Mouse (Mus musculus): ENCODE data around the gene Mus81. TPM values are rescaled to one million over a fixed set of nuclear protein-coding genes. Genes with fewer than 3 reads are reported as not detected.

Gene Mus81
- polyA plus RNA-seq, 1 experiment from 2014 or later = 12.4 TPM

- no peak for ATAC-seq
- H3K4me1 ChIP-seq (replicated peaks; ENCODE audit: control insufficient read depth, insufficient read depth, low read length) = peaks cover 4% of the 10 kb centered on the region; the same call in 1 of the 2 replicates
- TF ChIP-seq CTCF (IDR thresholded peaks at IDR 0.05; ENCODE audit: low read depth) = peak; percentile 94
- no peak overlapping the region for H3K4me3 ChIP-seq (ENCODE audit: low read depth, low read length)
- peaks cover 53% of the 10 kb centered on the region for H3K36me3 ChIP-seq (ENCODE audit: control insufficient read depth, insufficient read depth)
- peak overlapping the region; percentile 17 for H3K4me2 ChIP-seq (replicated peaks; ENCODE audit: low read depth)
- H3K27ac ChIP-seq (ENCODE audit: low read depth, low read length) = no peak overlapping the region
- WGBS = 45% methylated on average over 15 of the region's 15 CpGs
- H3K9me3 ChIP-seq (ENCODE audit: control insufficient read depth) = no peaks in the 10 kb centered on the region
- H3K9ac ChIP-seq (ENCODE audit: low read depth, low read length) = no peak overlapping the region
- no peaks in the 10 kb centered on the region for H3K27me3 ChIP-seq (replicated peaks; ENCODE audit: control insufficient read depth, insufficient read depth, low read length)
These were observed 24.2 kb downstream of the Mus81 start for GRCm38 (mm10) chr19:5463791-5464562.

- H3K9me3 ChIP-seq (ENCODE audit: control insufficient read depth) = no peaks in the 10 kb centered on the region
- TF ChIP-seq CTCF (IDR thresholded peaks at IDR 0.05; ENCODE audit: low read depth) = no peak
- no peaks in the 10 kb centered on the region for H3K27me3 ChIP-seq (replicated peaks; ENCODE audit: control insufficient read depth, insufficient read depth, low read length)
- no peak for ATAC-seq
- H3K27ac ChIP-seq (ENCODE audit: low read depth, low read length) = no peak overlapping the region
- H3K4me3 ChIP-seq (ENCODE audit: low read depth, low read length) = no peak overlapping the region
- peaks cover 4% of the 10 kb centered on the region; the same call in 1 of the 2 replicates for H3K4me1 ChIP-seq (replicated peaks; ENCODE audit: control insufficient read depth, insufficient read depth, low read length)
- peaks cover 53% of the 10 kb centered on the region for H3K36me3 ChIP-seq (ENCODE audit: control insufficient read depth, insufficient read depth)
- no peak overlapping the region for H3K4me2 ChIP-seq (replicated peaks; ENCODE audit: low read depth)
- 90% methylated on average over 9 of the region's 9 CpGs for WGBS
- H3K9ac ChIP-seq (ENCODE audit: low read depth, low read length) = no peak overlapping the region
These were observed 25.0 kb downstream of the Mus81 start for GRCm38 (mm10) chr19:5463212-5463611.

DNA sequence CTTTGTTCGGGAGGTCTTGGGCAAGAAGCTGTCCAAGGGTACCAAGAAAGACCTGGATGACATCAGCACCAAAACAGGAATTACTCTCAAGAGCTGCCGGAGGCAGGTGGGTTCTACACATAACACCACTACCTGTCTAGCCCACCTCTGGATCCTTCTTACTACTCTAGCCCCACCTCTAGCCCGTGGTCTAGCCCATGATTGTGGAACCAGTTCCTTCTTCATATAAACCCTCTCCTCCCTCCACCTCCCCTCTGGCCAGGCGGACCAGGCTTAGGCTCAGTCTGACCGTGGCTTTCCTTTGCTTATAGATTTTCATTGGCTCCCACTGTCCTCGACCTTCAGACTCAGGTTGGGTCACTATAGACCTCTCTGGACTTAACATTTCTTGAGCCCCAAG is 26.8 kb downstream of the Mus81 start:
- H3K4me1 ChIP-seq (replicated peaks; ENCODE audit: control insufficient read depth, insufficient read depth, low read length) = peaks cover 4% of the 10 kb centered on the region; the same call in 1 of the 2 replicates

GRCm38 (mm10) chr19:5460465-5460911 is 27.7 kb downstream of the Mus81 start, which contains the start of gene Fibp:
Gene Fibp, plus strand, starts transcription at chr19:5460615.
- 0% methylated on average over 32 of the region's 32 CpGs for WGBS
- Histone ChIP-seq H3K9ac (ENCODE audit: low read depth, low read length) (peak within 1 kb of the TSS; percentile 78), H3K9me3 (ENCODE audit: control insufficient read depth) (no peaks in the 10 kb centered on the region), H3K4me1 (replicated peaks; ENCODE audit: control insufficient read depth, insufficient read depth, low read length) (peaks cover 4% of the 10 kb centered on the region; the same call in 1 of the 2 replicates), H3K4me3 (ENCODE audit: low read depth, low read length) (peak within 1 kb of the TSS; percentile 80), H3K27ac (ENCODE audit: low read depth, low read length) (peak within 1 kb of the TSS; percentile 46; the same call in 1 of the 2 replicates), H3K4me2 (replicated peaks; ENCODE audit: low read depth) (peak within 1 kb of the TSS; percentile 88), H3K27me3 (replicated peaks; ENCODE audit: control insufficient read depth, insufficient read depth, low read length) (no peaks in the 10 kb centered on the region), H3K36me3 (ENCODE audit: control insufficient read depth, insufficient read depth) (peaks cover 29% of the 10 kb centered on the region)
- peak; percentile 69 for ATAC-seq
- TF ChIP-seq CTCF (IDR thresholded peaks at IDR 0.05; ENCODE audit: low read depth) = no peak

More for the DNA sequence above, 26.8 kb downstream of the Mus81 start:
- Histone ChIP-seq H3K4me2 (replicated peaks; ENCODE audit: low read depth) (peak overlapping the region; percentile 88), H3K9me3 (ENCODE audit: control insufficient read depth) (no peaks in the 10 kb centered on the region), H3K36me3 (ENCODE audit: control insufficient read depth, insufficient read depth) (peaks cover 38% of the 10 kb centered on the region), H3K27ac (ENCODE audit: low read depth, low read length) (no peak overlapping the region), H3K9ac (ENCODE audit: low read depth, low read length) (peak overlapping the region; percentile 78), H3K4me3 (ENCODE audit: low read depth, low read length) (peak overlapping the region; percentile 80), H3K27me3 (replicated peaks; ENCODE audit: control insufficient read depth, insufficient read depth, low read length) (no peaks in the 10 kb centered on the region)
- ATAC-seq = no peak
- 82% methylated on average over 6 of the region's 6 CpGs for WGBS
- TF ChIP-seq CTCF (IDR thresholded peaks at IDR 0.05; ENCODE audit: low read depth) = no peak

- TF ChIP-seq CTCF (IDR thresholded peaks at IDR 0.05; ENCODE audit: low read depth) = no peak
- ATAC-seq = no peak
- H3K4me1 ChIP-seq (replicated peaks; ENCODE audit: control insufficient read depth, insufficient read depth, low read length) = peaks cover 4% of the 10 kb centered on the region; the same call in 1 of the 2 replicates
- peak overlapping the region; percentile 88 for H3K4me2 ChIP-seq (replicated peaks; ENCODE audit: low read depth)
- H3K9me3 ChIP-seq (ENCODE audit: control insufficient read depth) = no peaks in the 10 kb centered on the region
- H3K9ac ChIP-seq (ENCODE audit: low read depth, low read length) = peak overlapping the region; percentile 78; the same call in 1 of the 2 replicates
- H3K27ac ChIP-seq (ENCODE audit: low read depth, low read length) = no peak overlapping the region
- H3K36me3 ChIP-seq (ENCODE audit: control insufficient read depth, insufficient read depth) = peaks cover 23% of the 10 kb centered on the region
- peak overlapping the region; percentile 80 for H3K4me3 ChIP-seq (ENCODE audit: low read depth, low read length)
- H3K27me3 ChIP-seq (replicated peaks; ENCODE audit: control insufficient read depth, insufficient read depth, low read length) = no peaks in the 10 kb centered on the region
- 21% methylated on average over 3 of the region's 3 CpGs for WGBS
These were observed 28.3 kb downstream of the Mus81 start for GRCm38 (mm10) chr19:5459896-5460295.

DNA sequence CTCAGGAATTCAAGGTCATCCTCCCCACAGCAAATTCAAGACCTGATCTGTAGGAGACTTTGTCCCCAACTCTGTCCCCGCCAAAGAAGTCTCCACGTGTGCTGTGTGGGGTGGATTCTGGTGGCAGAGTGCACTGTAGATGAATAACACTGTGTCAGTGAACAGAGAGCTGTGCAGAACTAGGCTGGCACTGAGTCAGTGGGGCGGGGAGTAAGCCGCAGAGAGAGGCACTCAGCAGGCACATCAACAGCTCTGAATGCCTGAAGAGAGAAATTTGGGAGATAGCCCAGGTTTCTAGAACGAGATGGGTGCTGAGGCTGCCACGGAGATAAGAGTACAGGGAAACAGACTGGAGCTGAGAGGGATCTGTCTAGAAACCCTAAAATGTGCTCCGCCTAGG is 29.2 kb downstream of the Mus81 start:
- Histone ChIP-seq H3K36me3 (ENCODE audit: control insufficient read depth, insufficient read depth) (peaks cover 21% of the 10 kb centered on the region), H3K27me3 (replicated peaks; ENCODE audit: control insufficient read depth, insufficient read depth, low read length) (no peaks in the 10 kb centered on the region), H3K4me1 (replicated peaks; ENCODE audit: control insufficient read depth, insufficient read depth, low read length) (peaks cover 4% of the 10 kb centered on the region; the same call in 1 of the 2 replicates), H3K4me3 (ENCODE audit: low read depth, low read length) (no peak overlapping the region), H3K4me2 (replicated peaks; ENCODE audit: low read depth) (no peak overlapping the region), H3K9ac (ENCODE audit: low read depth, low read length) (no peak overlapping the region), H3K27ac (ENCODE audit: low read depth, low read length) (no peak overlapping the region), H3K9me3 (ENCODE audit: control insufficient read depth) (no peaks in the 10 kb centered on the region)
- TF ChIP-seq CTCF (IDR thresholded peaks at IDR 0.05; ENCODE audit: low read depth) = no peak
- no peak for ATAC-seq
- 59% methylated on average over 7 of the region's 7 CpGs for WGBS
